Mouse (Mus musculus): ENCODE data around the gene Hivep1.
A peak's percentile ranks its signal among the peaks of the same experiment; 100 is the strongest.

DNA sequence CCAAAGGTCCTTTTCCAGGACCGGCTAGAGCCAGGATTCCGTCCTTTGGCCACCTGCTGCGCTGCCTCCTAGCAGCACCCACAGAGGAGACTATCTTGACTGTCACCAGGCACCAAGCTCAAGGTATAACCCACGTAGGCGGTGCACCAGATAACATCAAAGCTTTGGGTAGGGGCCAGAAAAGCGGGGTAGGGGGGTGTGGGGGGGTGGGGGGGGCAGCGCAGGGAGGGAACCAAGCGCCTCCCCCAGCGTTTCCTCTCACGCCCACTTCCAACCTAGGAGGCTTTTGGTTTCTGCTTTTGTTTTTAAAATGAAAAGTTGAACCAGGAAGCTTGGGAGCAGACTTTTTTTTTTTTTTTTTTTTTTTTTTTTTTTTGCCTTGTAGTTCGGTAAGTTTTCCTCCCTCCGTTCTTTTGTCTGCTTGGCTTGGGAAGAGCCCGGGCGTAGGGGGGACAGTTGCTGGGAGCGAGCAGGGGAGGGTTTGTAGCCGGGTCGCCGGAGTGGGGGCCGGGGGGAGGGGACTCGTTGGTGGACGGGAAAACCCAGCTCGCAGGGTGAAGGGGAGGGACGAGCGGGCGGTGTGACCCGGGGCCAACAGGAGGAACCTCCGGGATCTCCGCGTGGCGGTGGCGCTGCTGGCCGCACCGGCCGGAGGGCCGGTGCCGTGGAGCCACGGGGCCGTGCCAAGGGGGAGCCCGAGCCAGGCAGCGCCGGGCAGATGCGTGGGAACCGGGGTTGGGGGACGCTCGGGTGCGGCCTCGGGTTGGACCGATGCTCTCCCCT lies 2.6 kb upstream of the Hivep1 start:
- no peak for TF ChIP-seq USF1 (IDR thresholded peaks at IDR 0.05; ENCODE audit: low read depth)
- TF ChIP-seq MAX (IDR thresholded peaks at IDR 0.05; ENCODE audit: low read depth) = no peak
- TF ChIP-seq POLR2A (IDR thresholded peaks at IDR 0.05; ENCODE audit: insufficient read length, low read depth) = peak; percentile 63
- TF ChIP-seq E2F4 (IDR thresholded peaks at IDR 0.05; ENCODE audit: insufficient read depth) = no peak
- peak in 1 of 3 experiments; percentile 20 for TF ChIP-seq MYOD1 (IDR thresholded peaks at IDR 0.05; ENCODE audit: control insufficient read depth in 1 of 3, insufficient read length in 2 of 3, low read depth in 2 of 3)
- TF ChIP-seq POLR2AphosphoS2 (IDR thresholded peaks at IDR 0.05; ENCODE audit: insufficient read length, low read depth) = peak; percentile 32
- no peak for TF ChIP-seq CEBPB (IDR thresholded peaks at IDR 0.05; ENCODE audit: insufficient read depth, poor library complexity, severe bottlenecking)
- TF ChIP-seq TCF12 (IDR thresholded peaks at IDR 0.05; ENCODE audit: insufficient read depth, poor library complexity, severe bottlenecking) = no peak
- no peak for TF ChIP-seq TCF3 (IDR thresholded peaks at IDR 0.05; ENCODE audit: insufficient read length, low read depth)
